Mouse (Mus musculus) ES-E14 (cell line): Measurements from ENCODE around the gene Fam131c.

Source experiments
- CHD2 ChIP-seq: IDR thresholded peaks from 2 replicates; pipeline ENCODE4 v1.6.1; 2014; ENCODE audit warnings: mild to moderate bottlenecking, low read depth, low read length, inconsistent platforms
- HCFC1 ChIP-seq: IDR thresholded peaks from 2 replicates; pipeline ENCODE4 v1.6.1; 2012; ENCODE audit warnings: low read length, inconsistent platforms, borderline replicate concordance; ENCODE audit not compliant: insufficient read depth
- MAFK ChIP-seq: IDR thresholded peaks from 2 replicates; pipeline ENCODE4 v1.6.1; 2014; ENCODE audit warnings: mild to moderate bottlenecking, low read depth, low read length, inconsistent platforms; ENCODE audit not compliant: insufficient read depth
- ZC3H11A ChIP-seq: IDR thresholded peaks from 2 replicates; pipeline ENCODE4 v1.6.1; 2012; ENCODE audit warnings: low read depth, mild to moderate bottlenecking, inconsistent platforms, low read length, borderline replicate concordance
- ZNF384 ChIP-seq: IDR thresholded peaks from 2 replicates; pipeline ENCODE4 v1.6.1; 2012; ENCODE audit warnings: low read depth, low read length, inconsistent platforms

DNA sequence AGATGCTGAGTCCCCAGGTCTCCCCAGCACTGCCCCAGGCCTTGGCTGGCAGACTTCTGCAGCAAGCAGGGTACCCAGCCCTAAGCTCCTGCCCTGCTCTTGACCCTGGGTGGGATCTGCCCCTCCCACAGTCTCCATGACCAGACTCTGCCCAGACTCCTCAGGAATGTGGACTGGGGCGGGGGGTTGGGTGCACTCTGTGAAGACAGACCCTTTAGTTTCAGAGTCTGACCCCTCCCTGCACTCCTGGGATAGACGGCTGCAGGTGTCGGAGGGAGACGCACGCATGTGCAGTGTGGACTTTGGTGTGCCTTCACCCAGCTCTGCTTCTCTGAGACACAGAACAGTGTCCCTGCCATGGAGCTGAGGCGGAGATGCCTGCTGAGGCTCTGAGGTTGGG, 30.0 kb upstream of the Fam131c start:
- TF ChIP-seq ZC3H11A = no peak
- TF ChIP-seq ZNF384 = no peak
- TF ChIP-seq HCFC1 = no peak
- TF ChIP-seq CHD2 = no peak
- TF ChIP-seq MAFK = no peak
